Mouse (Mus musculus): ENCODE measurements at regions not wholly inside any gene's neighbourhood (a gene's known extent, or its start where the extent isn't known, plus 50 kb on each side); places are given as distances from the start of the nearest gene placed in this dataset.
A peak's percentile ranks its signal among the peaks of the same experiment; 100 is the strongest.

GRCm38 (mm10) chr3:102574320-102574719 is 104.6 kb downstream of the Ngf start:
- intact Hi-C loops (cut with DNase I), result no loop called here

GRCm38 (mm10) chr3:102576896-102577295 is 107.2 kb downstream of the Ngf start:
- intact Hi-C loops (cut with DNase I), result no loop called here
- DNase-seq, result no peak

More at GRCm38 (mm10) chr3:102574320-102574719, 104.6 kb downstream of the Ngf start:
- DNase-seq, result no peak

DNA sequence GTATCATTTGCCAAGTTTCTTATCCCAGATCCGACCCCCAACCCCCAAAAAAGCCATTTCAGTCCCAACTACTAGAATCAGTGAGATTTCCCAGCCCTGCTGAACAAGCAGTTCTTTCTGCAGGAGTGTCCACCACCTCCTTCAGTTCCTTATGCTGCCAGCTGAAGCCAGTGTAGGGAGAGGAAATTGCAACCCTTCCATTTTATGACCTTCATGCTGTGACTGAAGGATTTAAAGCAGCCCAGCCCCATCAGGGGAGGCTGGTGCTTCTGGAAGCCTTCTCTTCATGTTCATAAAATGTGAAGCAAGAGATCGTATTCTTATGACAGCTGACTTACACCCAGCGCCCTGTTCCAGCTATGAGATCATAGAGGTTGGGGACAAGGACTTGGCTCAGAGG is 112.1 kb downstream of the Ngf start:
- DNase-seq, result no peak
- intact Hi-C loops (cut with DNase I), result no loop called here

DNA sequence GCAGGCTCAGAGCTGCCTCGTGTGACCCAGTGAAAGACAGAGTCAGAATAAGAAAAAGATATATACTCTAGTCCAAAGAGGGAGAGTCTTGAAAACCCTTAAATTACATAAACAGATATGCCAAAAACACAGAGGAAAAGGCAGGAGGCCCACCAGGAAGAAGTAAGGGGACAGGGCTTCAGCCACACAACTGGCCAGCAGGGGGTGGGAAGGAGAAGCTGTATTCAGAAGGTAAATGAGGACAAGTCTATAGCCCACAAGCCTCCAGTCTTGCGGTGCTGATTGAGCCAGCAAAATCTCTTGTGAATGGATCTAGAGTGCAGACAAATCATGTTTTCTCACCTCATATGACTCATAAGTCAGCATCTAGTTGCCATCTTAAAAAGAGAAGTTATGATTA is 115.4 kb downstream of the Ngf start:
- intact Hi-C loops (cut with DNase I), result no loop called here
- no peak for DNase-seq

DNA sequence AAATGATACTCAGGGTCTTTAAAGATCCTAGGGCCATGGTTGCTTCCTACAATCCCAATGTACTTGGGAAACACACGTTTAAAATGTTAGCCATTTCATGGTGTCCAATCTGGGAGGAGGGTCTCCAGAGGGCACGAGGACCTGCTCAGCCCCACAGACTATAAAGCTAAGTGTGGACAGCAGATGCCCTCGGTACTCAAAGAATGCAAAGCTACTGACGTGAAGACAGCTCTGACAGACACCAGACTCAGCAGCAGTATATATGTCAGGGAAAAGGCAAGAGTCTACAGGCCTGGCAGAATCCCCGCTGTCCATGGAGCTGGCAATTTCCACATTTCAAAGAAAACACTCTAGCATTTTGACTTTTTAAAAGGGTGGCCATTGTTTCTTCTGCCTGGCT is 116.5 kb downstream of the Ngf start:
- no peak for DNase-seq
- intact Hi-C loops (cut with DNase I), result no loop called here

DNA sequence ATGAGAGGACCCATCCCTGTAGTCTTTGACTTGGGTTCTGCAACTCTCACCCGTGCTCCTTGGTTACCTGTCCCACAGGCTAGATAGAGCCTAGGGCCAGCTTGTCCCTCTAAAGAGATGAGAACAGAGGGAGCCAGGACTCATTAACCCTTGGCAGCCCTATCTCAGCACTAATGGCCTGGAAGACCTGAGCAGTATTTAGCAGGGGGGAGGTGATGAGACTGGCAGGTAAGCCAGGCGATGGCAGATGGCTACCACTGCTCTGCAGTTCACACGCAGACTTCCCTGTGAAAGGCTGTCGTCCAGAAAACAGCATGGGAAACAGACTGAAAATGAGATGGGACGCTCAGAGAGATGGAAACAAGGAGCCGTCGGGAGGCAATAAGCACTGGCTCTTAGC is 122.3 kb downstream of the Ngf start:
- intact Hi-C loops (cut with DNase I), result no loop called here

GRCm38 (mm10) chr3:102596944-102597551 is 127.3 kb downstream of the Ngf start:
- no peak for DNase-seq
- intact Hi-C loops (cut with DNase I), result no loop called here

More for the DNA sequence above, 122.3 kb downstream of the Ngf start:
- DNase-seq, result no peak

DNA sequence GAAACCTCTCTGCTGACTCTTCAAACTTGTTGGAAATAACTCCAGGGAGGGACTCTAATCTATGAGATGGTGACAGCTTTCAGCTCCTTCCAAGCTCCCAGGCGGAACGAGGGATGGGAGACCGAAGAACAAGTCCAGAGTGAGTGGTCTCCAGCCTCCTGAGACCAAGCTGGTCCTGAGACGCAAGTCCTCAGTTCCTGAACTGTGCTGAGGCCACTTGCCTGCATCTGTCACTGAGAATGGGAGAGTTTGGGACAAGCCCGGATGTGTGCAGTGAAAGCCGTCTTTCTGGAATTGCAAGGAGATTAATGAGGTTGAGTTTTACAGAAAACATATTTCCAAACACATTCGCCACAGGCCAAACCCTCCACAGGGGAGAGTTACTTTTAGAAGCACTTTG is 129.3 kb downstream of the Ngf start:
- no peak for DNase-seq
- intact Hi-C loops (cut with DNase I), result no loop called here

- no peak for DNase-seq
These were observed 131.6 kb upstream of the Tspan2 start for GRCm38 (mm10) chr3:102602766-102603165.

GRCm38 (mm10) chr3:102605284-102605683 is 129.0 kb upstream of the Tspan2 start:
- no peak for DNase-seq
- intact Hi-C loops (cut with DNase I), result no loop called here

More at GRCm38 (mm10) chr3:102602766-102603165, 131.6 kb upstream of the Tspan2 start:
- intact Hi-C loops (cut with DNase I), result no loop called here

DNA sequence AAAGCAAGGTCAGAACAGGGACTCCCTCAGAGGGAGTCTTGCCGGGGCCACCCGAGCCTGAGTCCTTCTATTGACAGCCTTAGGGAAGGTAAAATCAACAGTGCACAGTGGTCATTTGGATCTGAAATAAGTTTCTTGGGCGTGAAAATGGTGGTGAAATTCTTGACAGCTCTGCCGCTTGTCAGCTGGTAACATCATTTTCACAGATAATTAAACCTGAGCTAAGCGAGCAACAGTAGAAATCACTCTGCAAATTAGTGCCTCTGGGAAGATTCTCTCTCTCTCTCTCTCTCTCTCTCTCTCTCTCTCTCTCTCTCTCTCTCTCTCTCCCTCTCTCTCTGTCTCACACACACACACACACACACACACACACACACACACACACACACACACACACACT is 123.4 kb upstream of the Tspan2 start:
- intact Hi-C loops (cut with DNase I), result no loop called here
- no peak for DNase-seq

DNA sequence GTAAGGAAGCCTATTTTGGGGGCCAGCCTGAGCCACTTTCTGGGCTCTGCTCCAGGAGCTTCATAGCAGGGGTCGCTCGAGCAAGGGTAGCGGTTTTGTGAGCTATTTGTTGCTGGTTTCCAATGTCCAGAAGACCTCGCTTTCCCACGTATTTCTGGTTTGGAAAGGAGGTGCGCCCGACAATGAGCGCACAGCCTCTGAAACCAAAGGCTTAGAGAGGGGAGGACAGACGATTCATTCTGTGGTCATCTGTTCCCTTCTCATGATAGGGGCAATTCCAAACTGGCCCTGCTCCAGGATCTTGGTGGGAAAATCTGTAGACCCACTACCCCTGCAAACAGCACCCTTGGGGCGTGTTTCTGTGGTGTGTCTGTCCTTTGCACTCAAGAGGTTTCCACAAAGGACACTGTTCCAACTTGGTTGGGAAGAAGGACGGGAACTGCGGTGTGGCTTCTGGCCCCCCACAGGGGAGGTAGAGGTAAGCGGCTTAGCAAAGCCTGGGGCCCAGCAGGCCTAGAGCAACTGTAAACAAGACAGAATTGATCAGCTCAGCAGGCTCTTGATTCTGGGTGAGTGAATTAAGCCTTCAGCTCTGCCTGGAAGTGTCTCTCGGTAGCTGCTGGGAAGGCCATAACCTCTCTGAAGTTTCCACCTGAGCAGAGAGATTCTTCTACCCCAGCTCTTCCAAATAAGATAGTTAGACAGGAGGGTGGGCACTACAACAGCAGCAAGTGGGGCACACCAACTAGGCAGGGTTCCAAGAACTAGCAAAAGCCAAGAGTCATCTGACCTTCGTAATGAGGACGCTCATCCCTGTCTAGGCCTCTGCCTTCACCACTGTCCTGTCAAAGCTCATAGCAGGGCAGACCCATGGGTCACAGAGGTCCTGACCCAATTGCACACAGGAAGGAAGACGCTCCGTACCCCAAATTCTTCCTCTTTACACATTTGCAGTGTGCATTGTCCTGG is 122.6 kb upstream of the Tspan2 start:
- intact Hi-C loops (cut with DNase I), result no loop called here
- DNase-seq, result peak in 1 of 2 experiments; percentile 2

GRCm38 (mm10) chr3:102619666-102620377 is 114.5 kb upstream of the Tspan2 start:
- intact Hi-C loops (cut with DNase I), result no loop called here
- DNase-seq, result no peak

DNA sequence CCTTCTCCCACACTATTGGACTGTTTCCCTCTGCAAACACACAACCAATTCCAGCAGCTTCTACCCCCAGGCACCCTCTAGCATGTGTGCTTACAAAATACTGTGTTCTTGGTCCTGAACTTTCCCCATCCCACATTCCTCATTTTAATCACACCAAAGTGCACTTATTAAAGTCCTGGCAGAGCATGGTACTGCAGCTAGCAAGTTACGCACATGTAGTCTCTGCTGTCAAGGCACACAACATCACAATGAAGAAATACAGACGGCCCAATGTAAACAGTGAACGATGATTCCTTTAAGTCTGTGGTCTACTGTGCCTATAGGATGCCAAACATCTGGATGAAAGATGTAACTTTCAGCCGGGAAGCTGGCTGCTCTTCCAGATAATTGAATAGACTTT is 98.3 kb upstream of the Tspan2 start:
- no peak for DNase-seq
- intact Hi-C loops (cut with DNase I), result no loop called here

DNA sequence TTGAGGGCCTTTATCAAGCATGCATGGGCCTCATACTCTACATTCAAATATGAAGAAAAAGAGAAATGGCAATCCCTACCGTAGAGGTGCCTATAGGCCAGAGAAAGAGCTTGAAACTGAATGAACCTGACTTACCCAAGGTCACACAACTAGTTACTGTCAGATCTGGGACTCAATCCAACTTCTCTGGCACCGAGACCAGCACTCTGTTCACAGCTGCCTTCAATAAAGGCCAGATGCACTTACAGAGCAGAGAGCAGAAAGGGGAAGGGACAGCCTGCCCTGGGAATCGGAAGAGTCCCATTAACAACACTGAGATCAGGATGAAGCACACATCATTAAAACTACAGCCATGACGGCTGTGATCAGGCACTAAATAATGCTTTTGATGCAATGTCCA is 97.7 kb upstream of the Tspan2 start:
- intact Hi-C loops (cut with DNase I), result no loop called here
- DNase-seq, result peak; percentile 17

DNA sequence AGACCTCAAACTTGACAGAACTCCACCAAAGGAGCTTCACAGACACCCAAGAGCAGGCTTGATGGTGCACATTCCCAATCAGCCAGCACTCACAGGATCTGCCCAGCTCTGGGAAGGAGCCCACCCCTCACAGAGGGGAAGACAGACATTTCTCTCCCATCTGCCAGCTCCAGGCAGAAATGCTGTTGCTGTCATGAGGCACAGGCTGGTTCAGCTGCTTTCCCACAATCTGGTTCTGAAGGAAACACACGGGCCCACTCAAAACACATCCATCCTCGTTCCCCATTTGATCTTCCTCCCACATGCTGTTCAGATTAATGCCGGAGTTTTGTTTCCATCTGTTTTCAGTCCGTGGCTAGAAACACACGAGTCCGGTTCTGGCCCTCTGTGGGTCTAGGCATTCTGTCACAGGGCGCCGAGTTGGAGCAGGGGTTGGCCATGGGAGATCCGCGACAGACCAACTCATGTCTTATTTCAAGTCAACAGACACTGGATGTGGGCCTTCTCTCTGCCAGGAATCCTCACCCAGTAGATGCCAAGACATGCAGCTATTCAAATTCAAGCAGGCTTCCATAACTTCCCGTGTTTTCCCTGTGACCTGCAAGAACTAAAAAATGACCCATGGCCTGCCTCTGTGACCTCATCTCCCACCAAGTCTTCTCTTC is 89.9 kb upstream of the Tspan2 start:
- intact Hi-C loops (cut with DNase I), result no loop called here
- no peak for DNase-seq

DNA sequence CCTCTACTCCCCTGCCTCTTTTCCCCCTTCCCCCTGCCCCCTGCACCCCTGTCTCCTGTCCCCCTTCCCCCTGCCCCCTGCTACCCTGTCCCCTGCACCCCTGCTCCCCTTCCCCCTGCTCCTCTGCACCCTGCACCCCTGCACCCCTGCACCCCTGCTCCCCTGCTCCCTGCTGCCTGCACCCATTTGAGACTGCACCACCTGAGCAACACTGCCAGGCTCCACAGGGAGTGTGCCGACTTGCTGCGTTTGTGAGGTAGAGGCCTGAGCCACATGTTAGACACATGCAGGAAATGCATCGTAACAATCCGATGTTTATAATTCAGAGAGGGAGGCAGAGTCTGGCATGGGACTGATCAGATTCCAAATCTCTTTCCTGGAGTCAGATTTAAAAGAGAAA is 85.9 kb upstream of the Tspan2 start:
- no peak for DNase-seq
- intact Hi-C loops (cut with DNase I), result no loop called here

GRCm38 (mm10) chr3:102654962-102655361 is 79.4 kb upstream of the Tspan2 start:
- DNase-seq, result no peak
- intact Hi-C loops (cut with DNase I), result no loop called here

DNA sequence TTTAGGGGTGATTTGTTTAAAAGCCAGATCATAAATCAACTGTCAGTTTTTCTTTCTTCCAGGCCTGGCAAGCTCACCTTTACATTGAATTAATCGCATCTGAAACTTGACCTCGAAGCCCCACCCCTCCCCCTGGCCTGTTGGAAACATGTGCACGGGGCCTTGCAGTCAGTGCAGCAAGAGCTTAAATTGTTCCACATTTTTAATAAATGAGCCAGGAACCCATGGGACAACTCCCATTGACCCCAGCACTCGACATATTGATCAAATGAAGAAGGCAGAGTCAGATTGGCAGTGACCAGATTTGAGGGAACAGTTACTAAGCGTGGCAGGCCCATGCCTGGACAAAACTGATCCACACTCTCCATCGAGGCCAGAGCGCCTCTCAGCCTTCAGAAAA is 77.2 kb upstream of the Tspan2 start:
- DNase-seq, result no peak
- intact Hi-C loops (cut with DNase I), result no loop called here

DNA sequence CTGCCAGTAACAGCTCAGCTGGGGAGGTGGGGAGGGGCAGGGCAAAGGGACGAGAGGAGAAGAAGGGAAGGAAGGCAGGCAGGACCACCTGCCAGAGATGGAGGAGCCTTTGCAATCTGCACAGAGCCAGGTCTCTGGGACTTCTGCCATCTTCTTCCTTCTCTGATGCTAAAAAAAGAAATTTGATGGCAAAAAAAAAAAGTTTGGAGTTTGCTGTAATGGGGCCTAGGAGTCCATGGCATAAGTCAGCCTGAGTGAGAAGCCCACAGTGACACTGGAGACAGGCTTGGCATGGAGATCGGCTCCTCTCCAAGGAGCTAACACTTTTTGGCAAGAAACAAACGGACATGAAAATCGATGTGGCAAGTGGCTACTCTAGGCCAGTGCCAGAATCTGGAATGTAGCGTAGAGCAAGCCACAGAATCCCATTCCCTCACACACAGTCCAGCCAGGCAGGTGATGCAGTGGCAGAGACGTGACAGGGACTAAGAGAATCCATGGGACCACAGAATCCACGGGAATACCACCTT is 76.7 kb upstream of the Tspan2 start:
- intact Hi-C loops (cut with DNase I), result no loop called here
- no peak for DNase-seq

DNA sequence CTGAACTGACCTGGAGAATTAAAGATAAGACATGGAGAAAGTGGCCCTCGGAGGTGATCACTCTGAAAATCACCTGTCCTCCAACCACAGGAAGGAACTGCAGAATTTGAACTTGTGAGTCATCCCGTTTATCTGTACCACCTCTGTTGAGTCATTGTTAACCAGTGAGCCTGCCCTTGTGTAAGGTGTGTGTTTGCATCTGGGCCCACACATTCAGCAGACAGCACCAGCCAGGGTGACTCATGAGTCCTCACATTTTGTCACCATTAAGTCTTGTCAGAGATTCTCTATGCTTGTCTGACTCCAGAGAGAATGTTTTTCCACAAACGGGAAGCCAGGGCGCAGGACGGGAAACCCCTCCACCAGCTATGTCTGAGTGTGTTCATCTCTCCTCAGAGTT is 75.0 kb upstream of the Tspan2 start:
- intact Hi-C loops (cut with DNase I), result no loop called here
- DNase-seq, result no peak

Measured in heart, postnatal 14 days (tissue).